Mouse (Mus musculus): ENCODE data around the gene Fam161b. TPM values are rescaled to one million over a fixed set of nuclear protein-coding genes. Genes with fewer than 3 reads are reported as not detected.
"Not testable (repeated sequence)": the region's sequence is repeated elsewhere in the genome, so short reads cannot be mapped to it uniquely, and the experiment has no call there.

Fam161b gene
- polyA plus RNA-seq, 1 experiment: 18.4 TPM

- DNase-seq (ENCODE audit: low read depth): peak; percentile 3
- no peak for TF ChIP-seq CTCF (IDR thresholded peaks at IDR 0.05; ENCODE audit: borderline replicate concordance, extremely low read depth, insufficient read depth, insufficient read length)
- TF ChIP-seq POLR2A (IDR thresholded peaks at IDR 0.05; ENCODE audit: borderline replicate concordance, extremely low read depth, insufficient read depth, insufficient read length, poor library complexity, severe bottlenecking): no peak
Measured at GRCm38 (mm10) chr12:84373831-84374481, 12.3 kb upstream of the Fam161b start.

- no peak for DNase-seq (ENCODE audit: low read depth)
- TF ChIP-seq POLR2A (IDR thresholded peaks at IDR 0.05; ENCODE audit: borderline replicate concordance, extremely low read depth, insufficient read depth, insufficient read length, poor library complexity, severe bottlenecking): no peak
- TF ChIP-seq CTCF (IDR thresholded peaks at IDR 0.05; ENCODE audit: borderline replicate concordance, extremely low read depth, insufficient read depth, insufficient read length): no peak
Measured at GRCm38 (mm10) chr12:84371647-84372046, 10.0 kb upstream of the Fam161b start.

GRCm38 (mm10) chr12:84366971-84367370 lies 5.3 kb upstream of the Fam161b start:
- TF ChIP-seq CTCF (IDR thresholded peaks at IDR 0.05; ENCODE audit: borderline replicate concordance, extremely low read depth, insufficient read depth, insufficient read length) (no peak), POLR2A (IDR thresholded peaks at IDR 0.05; ENCODE audit: borderline replicate concordance, extremely low read depth, insufficient read depth, insufficient read length, poor library complexity, severe bottlenecking) (no peak)
- no peak for DNase-seq (ENCODE audit: low read depth)

GRCm38 (mm10) chr12:84365137-84365536 lies 3.5 kb upstream of the Fam161b start:
- no peak for DNase-seq (ENCODE audit: low read depth)
- no peak for TF ChIP-seq CTCF (IDR thresholded peaks at IDR 0.05; ENCODE audit: borderline replicate concordance, extremely low read depth, insufficient read depth, insufficient read length)
- TF ChIP-seq POLR2A (IDR thresholded peaks at IDR 0.05; ENCODE audit: borderline replicate concordance, extremely low read depth, insufficient read depth, insufficient read length, poor library complexity, severe bottlenecking): no peak

- DNase-seq (ENCODE audit: low read depth): no peak
Measured at GRCm38 (mm10) chr12:84364291-84364690, 2.7 kb upstream of the Fam161b start.

GRCm38 (mm10) chr12:84362872-84363271 lies 1.2 kb upstream of the Fam161b start:
- TF ChIP-seq POLR2A (IDR thresholded peaks at IDR 0.05; ENCODE audit: borderline replicate concordance, extremely low read depth, insufficient read depth, insufficient read length, poor library complexity, severe bottlenecking) (no peak), CTCF (IDR thresholded peaks at IDR 0.05; ENCODE audit: borderline replicate concordance, extremely low read depth, insufficient read depth, insufficient read length) (no peak)
- no peak for DNase-seq (ENCODE audit: low read depth)

More at GRCm38 (mm10) chr12:84364291-84364690, 2.7 kb upstream of the Fam161b start:
- TF ChIP-seq CTCF (IDR thresholded peaks at IDR 0.05; ENCODE audit: borderline replicate concordance, extremely low read depth, insufficient read depth, insufficient read length) (no peak), POLR2A (IDR thresholded peaks at IDR 0.05; ENCODE audit: borderline replicate concordance, extremely low read depth, insufficient read depth, insufficient read length, poor library complexity, severe bottlenecking) (no peak)

GRCm38 (mm10) chr12:84358699-84359098 lies 2.9 kb downstream of the Fam161b start:
- not testable (repeated sequence) for DNase-seq (ENCODE audit: low read depth)

- peak; percentile 20 for DNase-seq (ENCODE audit: low read depth)
- TF ChIP-seq CTCF (IDR thresholded peaks at IDR 0.05; ENCODE audit: borderline replicate concordance, extremely low read depth, insufficient read depth, insufficient read length): peak; percentile 50; the same call in 1 of the 2 replicates
- TF ChIP-seq POLR2A (IDR thresholded peaks at IDR 0.05; ENCODE audit: borderline replicate concordance, extremely low read depth, insufficient read depth, insufficient read length, poor library complexity, severe bottlenecking): no peak
Measured at GRCm38 (mm10) chr12:84347192-84347591, 14.4 kb downstream of the Fam161b start.

- no peak for TF ChIP-seq CTCF (IDR thresholded peaks at IDR 0.05; ENCODE audit: borderline replicate concordance, extremely low read depth, insufficient read depth, insufficient read length)
- TF ChIP-seq POLR2A (IDR thresholded peaks at IDR 0.05; ENCODE audit: borderline replicate concordance, extremely low read depth, insufficient read depth, insufficient read length, poor library complexity, severe bottlenecking): no peak
- DNase-seq (ENCODE audit: low read depth): no peak
Measured at GRCm38 (mm10) chr12:84336963-84337625, 24.5 kb downstream of the Fam161b start.

- no peak for DNase-seq (ENCODE audit: low read depth)
Measured at GRCm38 (mm10) chr12:84327111-84327512, 34.5 kb downstream of the Fam161b start.

GRCm38 (mm10) chr12:84316721-84317621 lies 44.7 kb downstream of the Fam161b start, which contains the start of gene Zfp410:
TSS of gene Zfp410 (plus strand) at chr12:84316852.
- DNase-seq (ENCODE audit: low read depth): peak; percentile 93
- TF ChIP-seq CTCF (IDR thresholded peaks at IDR 0.05; ENCODE audit: borderline replicate concordance, extremely low read depth, insufficient read depth, insufficient read length): no peak
- TF ChIP-seq POLR2A (IDR thresholded peaks at IDR 0.05; ENCODE audit: borderline replicate concordance, extremely low read depth, insufficient read depth, insufficient read length, poor library complexity, severe bottlenecking): peak; percentile 49; the same call in 1 of the 2 replicates

More at GRCm38 (mm10) chr12:84327111-84327512, 34.5 kb downstream of the Fam161b start:
- no peak for TF ChIP-seq CTCF (IDR thresholded peaks at IDR 0.05; ENCODE audit: borderline replicate concordance, extremely low read depth, insufficient read depth, insufficient read length)
